Mouse (Mus musculus) limb, embryonic 14.5 days (tissue): ENCODE results near the gene Ciz1. TPM values are rescaled to one million over a fixed set of nuclear protein-coding genes. Genes with fewer than 3 reads are reported as not detected.

Source experiments
- ATAC-seq: fragments of 200-750 bp; cut with Nextera tagmentation; 2 replicates; pipeline ENCODE4 v1.8.0; 2017; ENCODE audit warnings: low read depth, moderate number of reproducible peaks, moderate TSS enrichment; ENCODE audit not compliant: low FRiP score
- DNase-seq: peaks from one replicate; pipeline ENCODE4 v3.0.0-alpha.2; 2015; ENCODE audit warnings: low spot score
- H3K27ac ChIP-seq: fragments of 300-500 bp; sonication (generic); replicated peaks from 2 replicates; pipeline ENCODE4 v1.5.1; 2014; ENCODE audit warnings: low read depth, mild to moderate bottlenecking, low read length, moderate library complexity, mixed read lengths
- H3K27me3 ChIP-seq: fragments of 300-500 bp; sonication (generic); 2 replicates; pipeline ENCODE4 v1.6.1; 2014; ENCODE audit warnings: low read length, mixed read lengths; ENCODE audit not compliant: control insufficient read depth, insufficient read depth
- H3K36me3 ChIP-seq: fragments of 300-500 bp; sonication (generic); 2 replicates; pipeline ENCODE4 v1.6.1; 2014; ENCODE audit warnings: mild to moderate bottlenecking, low read length, moderate library complexity, mixed read lengths; ENCODE audit not compliant: control insufficient read depth, insufficient read depth
- H3K4me1 ChIP-seq: fragments of 300-500 bp; sonication (generic); 2 replicates; pipeline ENCODE4 v1.6.1; 2014; ENCODE audit warnings: antibody characterized with exemption, low read length, mixed read lengths; ENCODE audit not compliant: control insufficient read depth, insufficient read depth
- H3K4me2 ChIP-seq: fragments of 300-500 bp; sonication (generic); replicated peaks from 2 replicates; pipeline ENCODE4 v1.6.1; 2014; ENCODE audit warnings: low read depth, mild to moderate bottlenecking, low read length, moderate library complexity; ENCODE audit not compliant: severe bottlenecking
- H3K4me3 ChIP-seq: fragments of 300-500 bp; sonication (generic); replicated peaks from 2 replicates; pipeline ENCODE4 v1.5.1; 2014; ENCODE audit warnings: low read length
- H3K9ac ChIP-seq: fragments of 300-500 bp; sonication (generic); 2 replicates; pipeline ENCODE4 v1.6.1; 2014; ENCODE audit warnings: mild to moderate bottlenecking, low read depth, low read length, moderate library complexity; ENCODE audit not compliant: severe bottlenecking
- H3K9me3 ChIP-seq: fragments of 300-500 bp; sonication (generic); 2 replicates; pipeline ENCODE4 v1.6.1; 2016; ENCODE audit warnings: low read length; ENCODE audit not compliant: control insufficient read depth
- POLR2A ChIP-seq: fragments of 200-500 bp; IDR thresholded peaks from 2 replicates; pipeline ENCODE4 v1.8.0; 2012; ENCODE audit warnings: inconsistent platforms, mild to moderate bottlenecking, moderate library complexity, borderline replicate concordance; ENCODE audit not compliant: insufficient read depth, insufficient read length; ENCODE audit errors: extremely low read depth
- WGBS: fragments of 180-500 bp; shearing (Covaris S2); extraction: QIAGEN DNeasy Blood & Tissue Kit; methylation state at CpG from one replicate; pipeline ENCODE4 v1.1.7; 2014; 5-methylcytosine and 5-hydroxymethylcytosine counted together
- polyA plus RNA-seq, 2 experiments: library from polyadenylated mRNA; depleted of rRNA in 1 of 2; stranded (reverse) in 1 of 2; unstranded in 1 of 2; fragments of >200 nt; fragmentation: Nextera tagmentation in 1 of 2; extraction: Ambion mirVana in 1 of 2; gene quantifications; 2 replicates each; pipeline versions ENCODE4 v1.2.1 to v1.2.3; 2012 to 2014

The Ciz1 gene
- polyA plus RNA-seq, 2 experiments: 46.5 to 196 TPM

GRCm38 (mm10) chr2:32321591-32322298, 30.4 kb upstream of the Ciz1 start:
- Histone ChIP-seq H3K36me3 (peaks cover 42% of the 10 kb centered on the region), H3K27me3 (no peaks in the 10 kb centered on the region), H3K9ac (no peak overlapping the region), H3K4me3 (no peak overlapping the region), H3K27ac (peak overlapping the region; percentile 27; the same call in 1 of the 2 replicates), H3K4me2 (no peak overlapping the region), H3K9me3 (no peaks in the 10 kb centered on the region), H3K4me1 (peaks cover 34% of the 10 kb centered on the region)
- DNase-seq: no peak
- no peak for TF ChIP-seq POLR2A
- 61% methylated on average over 9 of the region's 9 CpGs for WGBS
- no peak for ATAC-seq

GRCm38 (mm10) chr2:32322754-32323741, 29.1 kb upstream of the Ciz1 start:
- no peak for TF ChIP-seq POLR2A
- H3K9ac ChIP-seq: no peak overlapping the region
- DNase-seq (no peak), ATAC-seq (no peak)
- peaks cover 30% of the 10 kb centered on the region for H3K4me1 ChIP-seq
- no peaks in the 10 kb centered on the region for H3K9me3 ChIP-seq
- no peak overlapping the region for H3K4me3 ChIP-seq
- H3K4me2 ChIP-seq: no peak overlapping the region
- H3K36me3 ChIP-seq: peaks cover 48% of the 10 kb centered on the region
- no peaks in the 10 kb centered on the region for H3K27me3 ChIP-seq
- no peak overlapping the region for H3K27ac ChIP-seq
- WGBS: 87% methylated on average over 7 of the region's 7 CpGs

- WGBS: 57% methylated on average over 4 of the region's 4 CpGs
- no peak for ATAC-seq
These were observed 27.8 kb upstream of the Ciz1 start for GRCm38 (mm10) chr2:32324322-32324721.

GRCm38 (mm10) chr2:32325342-32325741, 26.8 kb upstream of the Ciz1 start:
- Histone ChIP-seq H3K27ac (no peak overlapping the region), H3K4me2 (no peak overlapping the region), H3K4me1 (peaks cover 35% of the 10 kb centered on the region), H3K4me3 (no peak overlapping the region), H3K36me3 (peaks cover 43% of the 10 kb centered on the region), H3K9ac (no peak overlapping the region), H3K27me3 (no peaks in the 10 kb centered on the region), H3K9me3 (no peaks in the 10 kb centered on the region)
- DNase-seq (no peak), ATAC-seq (no peak)
- TF ChIP-seq POLR2A: no peak
- 66% methylated on average over 7 of the region's 7 CpGs for WGBS

More at GRCm38 (mm10) chr2:32324322-32324721, 27.8 kb upstream of the Ciz1 start:
- no peak for TF ChIP-seq POLR2A
- Histone ChIP-seq H3K4me1 (peaks cover 35% of the 10 kb centered on the region), H3K4me3 (no peak overlapping the region), H3K36me3 (peaks cover 48% of the 10 kb centered on the region), H3K27ac (no peak overlapping the region), H3K9me3 (no peaks in the 10 kb centered on the region), H3K27me3 (no peaks in the 10 kb centered on the region), H3K4me2 (no peak overlapping the region), H3K9ac (no peak overlapping the region)
- DNase-seq: no peak

- H3K27me3 ChIP-seq: no peaks in the 10 kb centered on the region
- peaks cover 33% of the 10 kb centered on the region for H3K4me1 ChIP-seq
- DNase-seq (no peak), ATAC-seq (no peak)
- no peak overlapping the region for H3K4me2 ChIP-seq
- H3K9me3 ChIP-seq: no peaks in the 10 kb centered on the region
- H3K36me3 ChIP-seq: peaks cover 58% of the 10 kb centered on the region
- WGBS: 58% methylated on average over 4 of the region's 4 CpGs
- TF ChIP-seq POLR2A: no peak
- no peak overlapping the region for H3K27ac ChIP-seq
- no peak overlapping the region for H3K9ac ChIP-seq
- no peak overlapping the region for H3K4me3 ChIP-seq
These were observed 24.9 kb upstream of the Ciz1 start for GRCm38 (mm10) chr2:32327200-32327599.
